Mouse (Mus musculus) B cell, adult 67 days (primary cell): ENCODE measurements around the gene Atp8b2. TPM values are rescaled to one million over a fixed set of nuclear protein-coding genes. Genes with fewer than 3 reads are reported as not detected.

Experiments used
- total RNA-seq, 2 experiments: library from RNA; stranded (reverse); gene quantifications; 4 replicates each; pipeline ENCODE4 v1.2.4; 2023

Atp8b2 gene
- 10 to 100 TPM; 73.8 to 83.4 TPM for total RNA-seq

DNA sequence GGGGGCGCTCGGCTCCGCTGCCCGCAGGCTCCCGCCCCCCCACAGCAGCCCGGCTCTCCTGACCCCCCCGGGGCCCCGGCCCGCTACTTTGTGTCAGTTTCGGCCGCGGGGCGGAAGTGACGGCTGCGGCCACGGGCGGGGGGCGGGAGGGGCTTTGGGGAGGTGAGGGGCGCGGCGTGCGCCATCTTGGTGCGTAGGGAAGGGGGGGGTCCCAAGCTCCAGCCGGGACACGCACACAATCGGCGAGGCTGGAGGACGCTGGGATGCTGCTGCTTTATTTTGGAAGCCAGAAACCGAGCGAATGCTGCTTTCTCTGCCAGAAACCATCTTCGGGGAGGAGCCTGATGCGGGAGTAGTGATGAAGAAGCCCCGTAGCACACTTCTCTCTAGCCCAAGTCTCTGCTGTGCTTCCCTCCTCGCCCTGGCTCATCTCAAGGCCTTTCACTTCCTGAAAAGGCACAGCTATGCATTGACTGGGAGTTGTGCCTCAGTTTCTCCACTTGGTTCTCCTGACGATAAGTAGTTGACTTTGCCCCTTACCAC lies at the start of gene Atp8b2:
Gene Atp8b2 (minus strand): TSS at position 288 of the 543 bp plus-strand sequence.

DNA sequence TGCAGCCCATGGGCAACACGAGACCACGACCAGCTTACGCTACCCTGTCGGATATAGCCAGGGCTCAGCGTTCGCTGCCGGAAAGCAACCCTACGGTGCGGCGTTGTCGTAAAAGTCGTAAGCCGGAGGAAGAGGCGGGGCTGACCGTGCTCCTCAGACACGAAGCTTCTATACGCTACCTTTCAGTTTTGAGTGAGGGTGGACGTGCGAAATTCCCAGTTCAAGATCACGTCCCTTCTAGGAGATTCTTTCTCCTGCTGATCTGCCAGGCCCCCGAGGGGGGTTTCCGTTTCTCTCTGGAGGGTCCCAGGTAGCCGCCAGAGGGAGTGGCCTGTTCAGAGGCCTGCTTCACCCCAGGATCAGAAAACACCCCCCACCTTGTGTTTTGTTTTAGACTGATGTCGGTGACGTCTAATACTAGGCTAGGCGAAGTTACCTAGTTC lies 35.3 kb upstream of the Atp8b2 start, which contains the start of gene Hax1:
Gene Hax1 (minus strand): TSS at position 169 of the 443 bp plus-strand sequence.

DNA sequence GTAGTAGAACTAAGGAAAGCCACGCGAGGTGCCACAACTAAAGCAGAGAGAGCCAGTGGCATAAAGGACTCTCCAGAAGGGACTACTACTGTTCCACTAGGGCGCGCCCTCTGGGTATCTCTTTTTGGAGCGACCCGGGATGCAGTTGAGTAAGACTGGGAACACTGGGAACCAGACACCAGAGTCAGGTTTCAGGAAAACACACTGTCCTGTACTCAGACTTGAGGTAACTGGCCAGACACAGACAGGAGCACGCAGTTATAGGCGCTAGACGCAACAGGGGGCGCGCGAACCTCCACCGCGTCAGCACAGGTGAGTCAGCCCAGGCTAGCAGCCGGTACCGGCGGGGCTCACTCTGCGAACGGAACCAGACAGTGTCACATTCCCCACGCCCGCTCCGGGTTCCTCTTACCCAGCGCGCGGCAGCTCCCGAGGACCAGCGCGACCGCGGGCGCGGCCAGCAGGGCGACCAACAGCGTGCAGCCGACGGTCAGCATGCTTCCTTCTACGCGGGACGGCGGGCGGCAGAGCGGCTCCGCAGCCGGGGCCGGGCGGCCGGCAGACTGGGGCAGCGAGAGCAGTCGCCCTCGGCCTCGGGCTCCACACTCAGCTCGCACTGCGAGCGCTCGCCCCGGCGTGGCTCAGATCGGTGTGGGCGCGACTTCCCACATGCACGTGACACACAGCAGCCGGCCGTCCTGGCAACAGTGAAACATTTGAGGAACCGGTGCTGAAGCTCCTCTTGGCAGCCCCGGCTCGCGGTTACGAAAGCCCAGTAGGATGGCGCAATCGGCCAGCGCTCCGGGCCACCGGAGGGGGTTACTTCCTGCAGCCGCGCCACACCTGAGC lies 50.5 kb downstream of the Atp8b2 start, which contains the start of gene Il6ra:
Gene Il6ra (minus strand): TSS at position 654 of the 849 bp plus-strand sequence.

Other genes with a start within 250 kb of the Atp8b2 start
- 100 to 1,000 TPM; 154 to 190 TPM for gene Adar, start 248.5 kb downstream of the Atp8b2 start, total RNA-seq
- 1 to 10 TPM in 1 of 2 experiments, under 1 TPM in 1; 0.95 to 1.7 TPM for gene Chrnb2, start 198.9 kb downstream of the Atp8b2 start, total RNA-seq
- gene Ube2q1, start 189.9 kb downstream of the Atp8b2 start, total RNA-seq, result 100 to 1,000 TPM; 118 to 123 TPM
- gene She, start 132.1 kb downstream of the Atp8b2 start, total RNA-seq, result not detected
- 10 to 100 TPM; 16.5 to 16.8 TPM for gene Il6ra, start 50.3 kb downstream of the Atp8b2 start, total RNA-seq
- 10 to 100 TPM; 57.4 to 62.6 TPM for gene Hax1, start 35.3 kb upstream of the Atp8b2 start, total RNA-seq
- 100 to 1,000 TPM; 127 to 129 TPM for gene 4933434E20Rik, start 88.1 kb upstream of the Atp8b2 start, total RNA-seq
- gene Ubap2l, start 89.1 kb upstream of the Atp8b2 start, total RNA-seq, result 100 to 1,000 TPM; 320 to 321 TPM
- gene Tpm3, start 109.1 kb upstream of the Atp8b2 start, total RNA-seq, result 100 to 1,000 TPM; 521 to 571 TPM
- gene Nup210l, start 140.6 kb upstream of the Atp8b2 start, total RNA-seq, result 1 to 10 TPM; 1.7 to 2.3 TPM